Mouse (Mus musculus): ENCODE measurements around the gene Gm14296. TPM values are rescaled to one million over a fixed set of nuclear protein-coding genes. Genes with fewer than 3 reads are reported as not detected.

Gm14296 gene
- 5.9 TPM for polyA plus RNA-seq (2014; fragmentation: Illumina TruSeq; extraction: RNeasy Lipid Tissue Mini Kit (QIAGEN cat#74804); ENCODE audit: low read depth, low replicate concordance)

DNA sequence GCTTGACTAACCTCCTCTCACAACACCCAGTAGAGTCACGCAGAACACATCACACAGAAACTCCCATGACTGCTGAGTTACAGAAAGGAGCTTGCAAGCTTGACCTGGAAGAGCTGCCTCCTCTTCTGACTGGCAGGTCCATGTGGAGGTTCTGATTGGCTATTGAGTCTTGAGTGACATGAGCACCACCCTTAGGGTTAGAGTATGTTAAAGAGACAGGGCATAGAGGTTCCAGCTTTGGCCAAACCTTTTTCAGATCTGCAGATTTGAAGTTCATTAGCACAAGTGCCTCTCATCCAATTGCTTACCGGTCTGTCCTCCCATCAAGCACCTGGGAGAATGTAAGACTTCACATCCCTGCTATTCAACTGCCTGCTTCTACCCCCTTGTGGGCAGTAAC is at the start of gene Gm14296:
Gm14296 (minus strand) TSS at position 101 of the 400 bp plus-strand sequence.

Other genes starting within 250 kb of the Gm14296 start
- gene Gm14305, start 219.5 kb downstream of the Gm14296 start, polyA plus RNA-seq (2014; fragmentation: Illumina TruSeq; extraction: RNeasy Lipid Tissue Mini Kit (QIAGEN cat#74804); ENCODE audit: low read depth, low replicate concordance) = 15.9 TPM
- gene Gm14295, start 129.2 kb downstream of the Gm14296 start, polyA plus RNA-seq (2014; fragmentation: Illumina TruSeq; extraction: RNeasy Lipid Tissue Mini Kit (QIAGEN cat#74804); ENCODE audit: low read depth, low replicate concordance) = 19.2 TPM
- not detected for gene Gm14408, start 96.7 kb downstream of the Gm14296 start, polyA plus RNA-seq (2014; fragmentation: Illumina TruSeq; extraction: RNeasy Lipid Tissue Mini Kit (QIAGEN cat#74804); ENCODE audit: low read depth, low replicate concordance)
- gene Gm14419, start 73.1 kb upstream of the Gm14296 start, polyA plus RNA-seq (2014; fragmentation: Illumina TruSeq; extraction: RNeasy Lipid Tissue Mini Kit (QIAGEN cat#74804); ENCODE audit: low read depth, low replicate concordance) = 5.6 TPM
- gene Gm14401, start 146.5 kb upstream of the Gm14296 start, polyA plus RNA-seq (2014; fragmentation: Illumina TruSeq; extraction: RNeasy Lipid Tissue Mini Kit (QIAGEN cat#74804); ENCODE audit: low read depth, low replicate concordance) = not detected